Mouse (Mus musculus) midbrain, postnatal 0 days (tissue): ENCODE data around the gene Cilp. TPM values are rescaled to one million over a fixed set of nuclear protein-coding genes. Genes with fewer than 3 reads are reported as not detected.
A peak's percentile ranks its signal among the peaks of the same experiment; 100 is the strongest.
"Not testable (repeated sequence)": the region's sequence is repeated elsewhere in the genome, so short reads cannot be mapped to it uniquely, and the experiment has no call there.

ENCODE experiments used
- ATAC-seq: fragments of 200-750 bp; cut with Nextera tagmentation; 2 replicates; pipeline ENCODE4 v1.8.0; 2017; ENCODE audit warnings: moderate number of reproducible peaks, mild to moderate bottlenecking, moderate TSS enrichment, moderate library complexity; ENCODE audit not compliant: low FRiP score
- DNase-seq: peaks from one replicate; pipeline ENCODE4 v3.0.0-alpha.2; 2015; ENCODE audit warnings: low spot score
- H3K27ac ChIP-seq: fragments of 300-500 bp; sonication (generic); 2 replicates; pipeline ENCODE4 v1.5.1; 2014; ENCODE audit warnings: low read depth, mild to moderate bottlenecking, low read length, mixed read lengths
- H3K27me3 ChIP-seq: fragments of 300-500 bp; sonication (generic); 2 replicates; pipeline ENCODE4 v1.6.1; 2014; ENCODE audit warnings: low read length, control low read depth, mixed read lengths; ENCODE audit not compliant: insufficient read depth
- H3K36me3 ChIP-seq: fragments of 300-500 bp; sonication (generic); 2 replicates; pipeline ENCODE4 v1.6.1; 2014; ENCODE audit warnings: low read length, control low read depth, mixed read lengths; ENCODE audit not compliant: insufficient read depth
- H3K4me1 ChIP-seq: fragments of 300-500 bp; sonication (generic); 2 replicates; pipeline ENCODE4 v1.6.1; 2014; ENCODE audit warnings: mild to moderate bottlenecking, control low read depth, antibody characterized with exemption, low read length, mixed read lengths; ENCODE audit not compliant: insufficient read depth
- H3K4me2 ChIP-seq: fragments of 300-500 bp; sonication (generic); 2 replicates; pipeline ENCODE4 v1.6.1; 2014; ENCODE audit warnings: low read depth, mild to moderate bottlenecking, low read length, mixed read lengths; ENCODE audit not compliant: poor library complexity, severe bottlenecking
- H3K4me3 ChIP-seq: fragments of 300-500 bp; sonication (generic); 2 replicates; pipeline ENCODE4 v1.5.1; 2014; ENCODE audit warnings: low read depth, mild to moderate bottlenecking, low read length, moderate library complexity
- H3K9ac ChIP-seq: fragments of 300-500 bp; sonication (generic); replicated peaks from 2 replicates; pipeline ENCODE4 v1.6.1; 2014; ENCODE audit warnings: mild to moderate bottlenecking, low read length, moderate library complexity, mixed read lengths; ENCODE audit not compliant: poor library complexity, severe bottlenecking
- H3K9me3 ChIP-seq: fragments of 300-500 bp; sonication (generic); 2 replicates; pipeline ENCODE4 v1.6.1; 2016; ENCODE audit warnings: low read length, control low read depth
- CTCF ChIP-seq: IDR thresholded peaks from 2 replicates; pipeline ENCODE4 v1.5.1; 2016; ENCODE audit warnings: antibody characterized with exemption, mild to moderate bottlenecking
- WGBS: fragments of 180-500 bp; shearing (Covaris S2); extraction: QIAGEN DNeasy Blood & Tissue Kit; methylation state at CpG from one replicate; pipeline ENCODE4 v1.1.7; 2014; 5-methylcytosine and 5-hydroxymethylcytosine counted together
- polyA plus RNA-seq: library from polyadenylated mRNA; unstranded; fragments of >200 nt; fragmentation: Nextera tagmentation; extraction: Ambion mirVana; gene quantifications from 2 replicates; pipeline ENCODE4 v1.2.1, GENCODE M21; 2015
- total RNA-seq: library from RNA; depleted of rRNA; stranded (reverse); fragments of >200 nt; gene quantifications from 2 replicates; pipeline ENCODE4 v1.2.3, GENCODE M21; 2014; rRNA removed

Gene Cilp
- total RNA-seq (0.09 and 0.60 TPM in 2 replicates), polyA plus RNA-seq (0.15 TPM in 2 replicates)

DNA sequence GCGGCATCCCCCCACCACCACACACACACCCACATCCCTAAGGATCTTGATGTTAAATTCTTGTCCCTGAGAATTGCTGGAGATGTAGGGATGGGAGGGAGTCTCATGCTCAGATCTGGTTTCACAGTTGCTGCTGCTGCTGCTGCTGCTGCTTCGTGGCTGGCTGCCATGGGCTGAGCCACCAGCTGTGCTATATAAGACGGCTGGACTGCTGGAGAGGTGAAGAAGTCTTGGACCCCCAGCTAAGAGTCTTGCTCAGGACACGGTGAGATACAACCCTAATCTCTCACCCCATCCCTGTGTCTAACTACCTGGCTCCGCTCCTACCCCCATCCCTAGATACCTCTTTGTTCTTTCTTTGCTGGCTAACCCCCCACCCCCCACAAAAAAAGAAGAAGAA is at the start of gene Cilp:
Cilp (plus strand) TSS at position 222 of the 400 bp plus-strand sequence.
- TF ChIP-seq CTCF, result no peak
- H3K27me3 ChIP-seq, result no peaks in the 10 kb centered on the region
- DNase-seq (peak; percentile 8), ATAC-seq (no peak)
- H3K9ac ChIP-seq, result no peak within 1 kb of the TSS
- no peaks in the 10 kb centered on the region for H3K9me3 ChIP-seq
- H3K27ac ChIP-seq, result no peak within 1 kb of the TSS
- H3K36me3 ChIP-seq, result no peaks in the 10 kb centered on the region
- 0 out of 2 replicates have a peak, but pooled peaks cover 5% of the 10 kb centered on the region for H3K4me1 ChIP-seq
- whole genome bisulfite sequencing, result 43% methylated on average over 5 of the region's 5 CpGs
- no peak within 1 kb of the TSS for H3K4me2 ChIP-seq
- H3K4me3 ChIP-seq, result no peak within 1 kb of the TSS

DNA sequence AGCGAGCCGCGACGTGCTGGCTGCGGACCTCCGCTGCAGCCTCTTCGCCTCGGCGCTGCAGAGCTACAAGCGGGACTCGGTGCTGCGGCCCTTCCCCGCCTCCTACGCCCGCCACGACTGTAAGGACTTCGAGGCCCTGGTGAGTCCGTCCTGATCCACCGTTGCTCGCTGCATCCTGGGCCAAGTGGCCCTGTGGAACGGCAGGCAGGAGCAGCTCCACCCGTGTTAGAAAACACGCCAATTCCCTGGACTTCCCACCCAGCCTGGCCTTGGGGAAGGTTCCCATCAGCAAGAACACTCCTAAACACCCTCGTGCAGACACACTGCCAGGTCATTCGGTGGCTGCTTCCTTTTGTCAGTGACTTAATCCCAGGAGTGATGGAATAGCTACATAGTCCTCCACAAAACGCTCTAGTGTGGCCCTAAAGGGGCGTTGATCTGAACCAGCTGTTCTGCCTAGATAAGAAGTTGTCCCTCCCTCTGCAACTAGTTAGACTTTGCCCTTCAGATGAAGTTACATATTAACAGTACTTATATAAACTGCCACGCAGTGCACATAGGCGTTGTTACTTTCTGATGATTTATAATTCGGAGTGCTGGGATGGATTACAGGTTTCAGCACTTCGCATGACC is 49.4 kb upstream of the Cilp start:
- H3K9ac ChIP-seq, result peak overlapping the region; percentile 79
- H3K27ac ChIP-seq, result peak overlapping the region; percentile 88
- DNase-seq (no peak), ATAC-seq (no peak; the same call in 1 of the 2 replicates)
- peak overlapping the region; percentile 84 for H3K4me2 ChIP-seq
- H3K9me3 ChIP-seq, result no peaks in the 10 kb centered on the region
- no peaks in the 10 kb centered on the region for H3K4me1 ChIP-seq
- 10% methylated on average over 31 of the region's 31 CpGs for WGBS
- no peaks in the 10 kb centered on the region for H3K27me3 ChIP-seq
- no peak; the same call in 1 of the 2 replicates for TF ChIP-seq CTCF
- no peaks in the 10 kb centered on the region for H3K36me3 ChIP-seq
- H3K4me3 ChIP-seq, result peak overlapping the region; percentile 61

DNA sequence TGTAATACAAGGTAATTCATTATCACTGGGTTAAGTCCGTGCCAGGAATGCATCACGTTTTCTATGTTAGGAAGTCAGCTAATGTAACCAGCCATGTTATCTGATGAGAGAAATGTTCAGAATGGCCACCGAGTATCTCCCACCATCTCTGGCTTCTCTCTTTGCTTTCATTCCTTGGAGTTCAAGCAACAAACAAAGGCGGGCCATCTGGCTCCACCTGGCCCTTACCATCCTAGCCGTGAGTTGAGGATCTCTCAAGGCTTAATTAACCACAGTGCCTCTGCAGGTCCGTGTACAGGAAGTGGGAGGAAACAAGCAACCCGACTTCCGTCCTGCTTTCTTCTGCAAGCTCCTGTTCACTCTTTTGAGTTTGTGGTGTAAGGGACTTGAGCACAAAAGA is 48.0 kb upstream of the Cilp start:
- 82% methylated on average over 8 of the region's 8 CpGs for WGBS

DNA sequence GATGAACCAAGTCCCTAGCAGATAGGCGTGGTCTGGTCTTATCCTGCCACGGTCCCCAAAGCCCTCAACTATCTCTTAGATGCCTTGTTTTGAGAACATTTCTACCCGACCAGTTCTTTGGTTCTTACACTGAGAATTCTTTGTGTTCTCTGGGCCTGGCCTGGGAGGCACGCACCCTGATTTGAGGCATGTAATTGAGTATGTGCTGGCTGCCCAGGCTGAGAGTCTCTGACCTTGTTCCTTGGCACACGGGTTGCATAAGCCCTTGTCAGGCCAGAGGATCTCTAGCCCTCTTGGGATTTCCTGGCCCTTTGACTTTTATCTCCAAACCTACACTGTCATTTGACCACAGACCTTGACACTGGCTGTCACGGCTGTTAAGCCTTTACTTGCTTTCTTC is 47.3 kb upstream of the Cilp start:
- Histone ChIP-seq H3K4me2 (no peak overlapping the region), H3K9ac (no peak overlapping the region), H3K4me1 (no peaks in the 10 kb centered on the region), H3K4me3 (no peak overlapping the region), H3K27ac (no peak overlapping the region), H3K9me3 (no peaks in the 10 kb centered on the region), H3K27me3 (no peaks in the 10 kb centered on the region), H3K36me3 (no peaks in the 10 kb centered on the region)
- ATAC-seq, result no peak
- WGBS, result 72% methylated on average over 6 of the region's 6 CpGs
- no peak for DNase-seq
- TF ChIP-seq CTCF, result no peak

More for the DNA sequence above, 48.0 kb upstream of the Cilp start:
- Histone ChIP-seq H3K27me3 (no peaks in the 10 kb centered on the region), H3K4me1 (no peaks in the 10 kb centered on the region), H3K4me3 (no peak overlapping the region), H3K27ac (no peak overlapping the region), H3K4me2 (no peak overlapping the region), H3K9me3 (no peaks in the 10 kb centered on the region), H3K9ac (no peak overlapping the region), H3K36me3 (no peaks in the 10 kb centered on the region)
- no peak for TF ChIP-seq CTCF
- ATAC-seq, result no peak
- DNase-seq, result no peak

DNA sequence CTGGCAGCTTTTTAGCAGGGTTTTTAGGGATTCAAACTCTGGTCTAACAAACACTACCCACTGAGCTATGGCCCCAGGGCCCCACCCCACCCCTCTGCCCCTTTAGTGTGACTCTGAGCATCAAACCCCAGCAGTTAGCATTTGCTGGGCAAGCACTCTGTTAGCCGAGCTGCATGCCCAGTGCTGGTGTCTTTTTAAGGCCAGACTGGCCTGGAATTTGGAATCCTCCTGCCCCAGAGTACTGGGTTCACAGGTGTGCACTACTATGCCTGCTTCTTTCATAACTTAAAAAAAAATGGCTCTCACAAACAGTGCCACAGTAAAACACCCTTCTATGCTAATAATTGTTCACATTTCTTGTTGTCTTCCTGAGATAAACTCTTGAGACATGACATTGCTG is 46.1 kb upstream of the Cilp start:
- no peaks in the 10 kb centered on the region for H3K27me3 ChIP-seq
- no peak for ATAC-seq
- H3K36me3 ChIP-seq, result no peaks in the 10 kb centered on the region
- whole genome bisulfite sequencing, result 78% methylated on average over 1 of the region's 1 CpGs
- H3K4me2 ChIP-seq, result no peak overlapping the region
- no peaks in the 10 kb centered on the region for H3K4me1 ChIP-seq
- H3K9ac ChIP-seq, result no peak overlapping the region
- H3K4me3 ChIP-seq, result no peak overlapping the region
- TF ChIP-seq CTCF, result no peak
- DNase-seq, result no peak
- H3K9me3 ChIP-seq, result no peaks in the 10 kb centered on the region
- no peak overlapping the region for H3K27ac ChIP-seq

DNA sequence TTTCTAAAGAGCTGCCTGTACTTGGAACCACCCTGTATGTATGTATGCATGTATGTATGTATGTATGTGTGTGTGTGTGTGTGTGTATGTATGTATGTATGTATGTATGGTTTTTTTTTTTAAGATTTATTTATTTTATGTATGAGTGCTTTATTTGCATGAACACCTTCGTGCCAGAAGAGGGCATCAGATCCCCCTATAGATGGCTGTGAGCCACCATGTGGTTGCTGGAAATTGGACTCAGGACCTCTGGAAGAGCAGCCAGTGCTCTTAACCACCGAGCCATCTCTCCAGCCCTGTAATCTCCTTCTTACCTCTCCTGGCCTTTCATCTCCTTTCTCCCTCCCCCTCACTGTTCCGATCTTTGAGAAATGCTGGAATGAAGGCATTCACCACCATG is 44.6 kb upstream of the Cilp start:
- not testable (repeated sequence) for ATAC-seq, H3K4me1 ChIP-seq, H3K27me3 ChIP-seq, H3K9me3 ChIP-seq, H3K4me3 ChIP-seq, DNase-seq, H3K27ac ChIP-seq, H3K4me2 ChIP-seq, H3K36me3 ChIP-seq, H3K9ac ChIP-seq
- TF ChIP-seq CTCF, result peak; percentile 59
- WGBS, result 49% methylated on average over 3 of the region's 3 CpGs
